Mouse (Mus musculus) heart, adult 11 months (tissue): ENCODE data around the gene Sec24c.
A peak's percentile ranks its signal among the peaks of the same experiment; 100 is the strongest.
"Not testable (repeated sequence)": the region's sequence is repeated elsewhere in the genome, so short reads cannot be mapped to it uniquely, and the experiment has no call there.

Experiments used
- DNase-seq: peaks from one replicate; pipeline ENCODE4 v3.0.0; 2022

Sec24c gene

GRCm38 (mm10) chr14:20700362-20700761 is 26.3 kb downstream of the Sec24c start:
- peak; percentile 86 for DNase-seq

GRCm38 (mm10) chr14:20701554-20701953 is 27.4 kb downstream of the Sec24c start:
- DNase-seq: no peak

DNA sequence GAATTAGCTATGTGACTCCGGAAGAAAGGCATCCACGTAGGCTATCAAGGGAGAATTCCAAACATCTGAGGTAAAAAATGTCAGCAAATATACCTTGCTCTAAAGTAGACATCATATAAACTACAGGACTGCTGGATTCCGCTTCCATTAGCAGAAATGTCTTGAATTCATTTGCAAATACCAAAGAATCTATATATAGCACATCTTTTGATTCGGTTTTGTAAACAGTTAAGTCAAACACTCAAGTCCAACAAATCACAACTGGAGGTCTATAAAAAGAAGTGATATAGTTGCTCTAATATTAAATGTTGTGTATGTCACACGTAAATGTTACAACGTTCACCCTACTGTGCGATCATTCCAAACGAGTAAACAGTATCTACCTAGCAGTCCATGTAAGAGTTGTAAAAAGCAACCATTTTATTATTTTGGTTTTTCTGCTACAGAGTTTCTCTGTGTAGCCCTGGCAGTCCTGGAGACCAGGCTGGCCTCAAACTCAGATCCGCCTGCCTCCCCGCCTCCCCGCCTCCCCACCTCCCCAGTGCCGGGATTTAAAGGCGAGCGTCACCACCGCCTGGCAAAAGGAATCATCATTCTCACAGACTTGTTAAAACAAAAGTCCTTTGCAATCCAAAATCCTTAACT is 28.1 kb downstream of the Sec24c start:
- DNase-seq: no peak

DNA sequence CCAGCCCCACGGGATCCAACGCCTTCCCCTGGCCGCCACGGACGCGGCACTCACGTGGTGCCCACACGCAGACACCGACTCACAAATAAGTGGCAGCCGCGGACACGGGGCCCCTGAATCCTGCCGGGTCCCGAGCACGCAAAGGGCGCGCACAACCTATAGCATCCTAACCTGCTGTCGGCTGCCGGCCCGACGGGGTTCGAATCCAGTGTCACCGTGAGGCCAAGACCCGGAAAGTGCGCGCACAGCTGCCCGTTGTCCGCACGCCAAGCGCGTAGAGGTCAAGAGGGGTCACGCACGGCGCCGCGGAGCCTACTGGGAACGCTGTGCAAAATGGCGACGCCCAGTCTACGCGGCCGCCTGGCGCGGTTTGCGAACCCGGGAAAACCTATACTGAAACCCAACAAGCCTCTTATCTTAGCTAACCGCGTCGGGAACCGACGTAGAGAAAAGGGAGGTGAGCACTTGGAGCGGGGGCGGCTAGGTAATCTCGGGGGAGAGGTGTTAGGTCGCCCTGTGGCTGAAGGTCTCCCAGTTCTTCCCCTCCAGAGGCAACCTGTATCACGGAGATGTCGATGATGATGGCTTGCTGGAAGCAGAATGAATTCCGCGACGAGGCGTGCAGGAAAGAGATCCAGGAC is 28.8 kb downstream of the Sec24c start, which contains the start of gene Chchd1:
Gene Chchd1, plus strand, starts transcription at position 266 of the 641 bp plus-strand sequence.
- DNase-seq: peak; percentile 99

DNA sequence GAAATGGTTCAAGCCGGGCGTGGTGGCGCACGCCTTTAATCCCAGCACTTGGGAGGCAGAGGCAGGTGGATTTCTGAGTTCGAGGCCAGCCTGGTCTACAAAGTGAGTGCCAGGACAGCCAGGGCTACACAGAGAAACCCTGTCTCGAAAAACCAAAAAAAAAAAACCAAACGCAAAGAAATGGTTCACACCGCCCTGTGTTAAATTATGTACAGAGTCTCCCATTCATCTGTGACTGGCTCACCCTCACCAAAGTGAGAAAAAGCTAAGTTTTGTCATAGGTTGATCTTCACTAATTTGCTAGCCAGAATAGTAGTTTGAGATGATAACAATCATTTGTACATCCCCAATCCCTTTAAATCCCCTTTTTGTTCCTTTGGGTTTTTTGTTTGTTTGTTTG is 29.4 kb downstream of the Sec24c start:
- DNase-seq: not testable (repeated sequence)

DNA sequence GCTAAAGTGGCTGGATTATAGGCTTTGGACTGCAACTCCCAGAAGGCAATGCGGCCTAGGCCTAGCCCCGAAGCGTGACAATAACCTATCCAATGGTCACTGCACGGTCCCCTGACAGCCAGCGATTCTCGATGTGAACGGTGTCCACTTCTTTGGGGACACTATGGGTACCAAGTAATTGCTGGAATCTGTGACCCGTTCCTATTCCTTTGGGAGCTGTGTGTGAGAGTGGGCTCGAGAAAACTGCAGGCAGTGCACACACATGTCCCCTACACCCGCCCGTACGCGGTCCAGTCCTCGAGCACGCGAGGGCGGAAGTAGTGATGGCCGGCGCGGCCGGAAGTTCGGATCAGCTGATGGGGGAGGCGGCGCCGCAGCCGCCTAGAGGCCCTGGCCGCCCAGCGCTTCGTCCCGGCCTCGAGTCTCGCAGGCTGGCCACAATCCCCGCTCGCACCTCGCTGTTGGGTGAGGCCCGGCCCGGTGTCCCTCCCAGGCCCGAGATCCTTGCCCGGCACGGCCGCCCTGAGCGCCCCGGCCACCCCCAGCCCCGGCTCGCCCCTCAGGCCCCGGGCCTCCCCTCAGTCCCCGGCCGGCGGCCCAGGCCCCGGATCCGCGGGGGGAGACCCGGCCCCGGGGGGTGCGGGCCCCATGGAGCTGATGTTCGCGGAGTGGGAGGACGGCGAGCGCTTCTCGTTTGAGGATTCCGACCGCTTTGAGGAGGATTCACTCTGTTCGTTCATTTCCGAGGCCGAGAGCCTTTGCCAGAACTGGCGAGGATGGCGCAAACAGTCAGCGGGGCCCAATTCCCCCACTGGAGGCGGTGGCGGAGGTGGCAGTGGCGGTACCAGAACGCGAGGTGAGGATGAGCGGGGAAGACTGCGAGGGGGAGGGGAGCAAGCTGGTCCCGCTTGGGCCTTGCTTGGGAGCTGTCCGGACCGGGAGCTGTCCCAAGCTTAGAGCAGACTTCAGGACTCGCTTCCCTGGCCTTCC is 33.4 kb downstream of the Sec24c start, which contains the start of gene Zswim8:
Gene Zswim8, plus strand, starts transcription at position 352 of the 990 bp plus-strand sequence.
- peak; percentile 99 for DNase-seq

GRCm38 (mm10) chr14:20708239-20708638 is 34.1 kb downstream of the Sec24c start:
- DNase-seq: no peak

- peak; percentile 90 for DNase-seq
Observed at GRCm38 (mm10) chr14:20713832-20714231, 39.7 kb downstream of the Sec24c start.

GRCm38 (mm10) chr14:20718443-20718842 is 44.3 kb downstream of the Sec24c start:
- DNase-seq: peak; percentile 91

DNA sequence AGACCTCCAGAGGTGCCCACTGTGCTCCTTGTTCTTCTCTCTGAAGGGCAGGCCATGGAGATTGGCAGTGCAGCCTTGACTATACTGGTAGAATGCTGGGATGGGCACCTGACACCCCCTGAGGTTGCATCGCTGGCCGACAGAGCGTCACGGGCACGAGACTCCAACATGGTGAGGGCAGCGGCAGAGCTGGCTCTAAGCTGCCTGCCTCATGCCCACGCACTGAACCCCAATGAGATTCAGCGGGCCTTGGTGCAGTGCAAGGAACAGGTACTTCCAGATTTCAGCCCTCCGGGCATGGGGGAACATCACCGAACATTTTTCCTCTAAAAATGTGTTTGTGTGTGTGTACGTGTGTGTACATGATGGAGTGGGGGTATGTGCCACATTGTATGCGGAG is 45.7 kb downstream of the Sec24c start:
- peak; percentile 90 for DNase-seq

- DNase-seq: peak; percentile 91
Observed at GRCm38 (mm10) chr14:20721371-20721770, 47.3 kb downstream of the Sec24c start.

DNA sequence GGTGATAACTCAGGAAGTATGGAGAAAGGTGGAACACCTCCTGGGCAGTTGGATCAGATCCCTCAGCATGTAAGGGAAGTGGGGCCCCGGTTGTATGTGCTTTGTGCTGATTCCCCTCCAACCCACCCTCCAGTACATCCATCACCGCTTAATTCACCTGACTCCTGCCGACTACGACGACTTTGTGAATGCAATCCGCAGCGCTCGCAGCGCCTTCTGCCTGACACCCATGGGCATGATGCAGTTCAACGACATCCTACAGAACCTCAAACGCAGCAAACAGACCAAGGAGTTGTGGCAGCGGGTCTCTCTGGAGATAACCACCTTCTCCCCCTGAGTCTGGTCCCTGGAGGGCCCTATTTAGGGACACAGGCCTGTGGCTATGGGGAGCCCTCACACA is 48.9 kb downstream of the Sec24c start:
- no peak for DNase-seq

DNA sequence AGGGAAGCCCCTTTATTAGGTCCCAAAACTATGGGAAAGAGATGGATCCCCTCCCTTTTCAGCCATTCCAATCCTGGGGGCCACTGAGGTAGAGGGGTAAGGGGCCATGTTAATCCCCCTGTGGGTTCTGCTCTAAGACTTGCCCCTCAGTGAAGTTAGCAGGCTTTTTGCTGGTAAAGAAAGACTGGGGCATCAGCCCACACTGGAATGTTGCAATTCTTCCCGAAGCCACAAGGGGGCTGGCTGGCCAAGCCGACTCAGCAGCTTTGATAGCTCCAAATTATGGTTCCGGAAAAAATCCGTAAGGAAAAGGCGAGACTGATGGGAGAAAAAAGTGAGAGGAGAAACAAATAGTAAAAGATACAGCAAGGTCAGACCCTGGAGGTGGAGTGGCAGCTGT is 49.9 kb downstream of the Sec24c start:
- DNase-seq: peak; percentile 95

GRCm38 (mm10) chr14:20725660-20726339 is 51.7 kb downstream of the Sec24c start:
- no peak for DNase-seq

DNA sequence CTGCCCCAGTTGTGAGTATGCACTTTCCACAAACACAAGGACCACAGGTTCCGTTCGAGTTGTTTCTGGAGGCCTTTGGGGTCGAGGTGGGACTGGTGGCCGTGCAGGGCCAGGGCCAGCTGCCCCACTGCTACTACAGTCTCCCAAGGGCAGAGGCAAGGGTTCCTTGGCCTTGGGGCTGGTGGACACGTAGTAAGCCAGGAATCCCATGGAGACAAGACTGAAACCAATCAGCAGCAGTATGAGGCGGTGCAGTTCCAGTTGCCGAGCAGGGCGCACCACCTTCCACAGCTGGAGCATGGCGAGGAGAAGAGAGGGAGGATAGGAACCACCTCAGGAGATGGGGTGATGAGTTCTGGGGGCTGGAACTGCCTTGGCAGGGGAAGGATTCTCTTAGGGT is 55.8 kb downstream of the Sec24c start:
- no peak for DNase-seq

DNA sequence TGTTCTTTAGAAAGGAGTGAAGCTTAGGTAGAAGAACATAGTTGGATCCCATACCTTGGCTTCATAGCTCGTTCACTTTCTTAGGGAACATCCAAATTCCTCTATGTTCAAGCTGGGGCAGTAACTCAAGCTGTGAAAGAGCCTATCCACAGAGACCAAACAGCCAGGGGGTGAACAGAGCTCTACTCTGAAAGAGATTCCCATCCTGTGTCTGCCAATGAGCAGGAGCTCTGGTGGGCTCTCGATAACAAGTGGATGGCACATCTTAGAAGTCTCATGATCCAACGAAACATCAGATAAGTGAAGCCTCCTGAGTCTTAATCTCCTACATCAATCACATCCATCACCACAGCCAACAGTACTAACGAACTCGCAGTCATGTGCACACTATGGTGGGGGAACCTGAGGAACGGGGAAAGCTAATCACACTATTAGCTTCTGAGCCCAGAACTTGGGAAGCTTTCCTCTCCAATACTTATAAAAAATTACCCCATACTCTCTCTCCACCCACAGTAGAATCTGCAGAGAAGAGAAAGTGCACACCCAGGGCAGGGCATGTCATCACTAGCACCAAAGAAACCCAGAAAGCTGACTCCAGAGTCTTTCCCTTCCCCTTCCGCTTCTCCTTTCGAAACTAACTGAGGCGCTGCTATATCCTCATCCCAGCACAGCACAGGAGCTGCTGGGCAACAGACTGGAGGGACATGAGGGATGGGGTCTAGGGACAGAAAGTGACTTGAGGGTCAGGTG is 56.9 kb downstream of the Sec24c start:
- peak; percentile 94 for DNase-seq

DNA sequence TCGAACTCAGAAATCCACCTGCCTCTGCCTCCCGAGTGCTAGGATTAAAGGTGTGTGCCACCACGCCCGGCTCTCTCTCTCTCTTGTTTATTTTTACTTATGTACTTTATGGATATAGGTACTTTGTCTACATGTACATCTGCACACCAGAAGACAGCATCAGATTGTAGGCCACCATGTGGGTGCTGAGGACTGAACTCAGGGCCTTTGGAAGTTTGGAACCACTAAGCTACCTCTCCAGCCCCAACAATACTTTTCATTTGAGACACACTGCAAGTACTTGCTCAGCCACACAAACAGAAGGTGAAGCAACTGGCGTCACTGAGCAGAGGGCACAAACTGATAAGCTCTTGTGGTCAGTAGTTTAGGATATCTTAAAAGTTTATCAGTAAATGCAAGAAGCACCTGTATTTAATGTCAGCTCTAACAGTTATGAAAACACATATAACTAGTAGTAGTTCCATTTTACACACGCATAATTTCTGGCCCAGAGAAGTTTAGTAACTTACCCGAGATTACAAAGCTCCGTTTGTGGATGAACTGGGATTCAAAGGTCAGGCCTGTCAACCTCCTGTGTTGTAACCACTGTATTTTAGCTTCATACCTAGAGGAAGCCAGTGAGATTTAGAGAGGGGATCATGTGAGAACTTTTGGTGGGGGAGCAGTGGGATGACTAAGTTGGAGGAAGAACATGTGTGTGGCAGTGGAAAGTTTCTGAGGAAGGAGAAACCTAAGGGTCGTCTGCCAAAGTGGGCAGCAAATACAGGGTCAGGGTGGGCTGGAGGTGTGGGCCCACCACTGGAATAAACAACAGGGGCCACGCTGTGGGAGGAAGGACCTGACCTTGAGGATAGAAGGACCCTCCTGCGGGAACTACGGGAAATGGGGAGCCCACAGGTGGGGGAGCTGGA is 59.2 kb downstream of the Sec24c start:
- DNase-seq: peak; percentile 92

DNA sequence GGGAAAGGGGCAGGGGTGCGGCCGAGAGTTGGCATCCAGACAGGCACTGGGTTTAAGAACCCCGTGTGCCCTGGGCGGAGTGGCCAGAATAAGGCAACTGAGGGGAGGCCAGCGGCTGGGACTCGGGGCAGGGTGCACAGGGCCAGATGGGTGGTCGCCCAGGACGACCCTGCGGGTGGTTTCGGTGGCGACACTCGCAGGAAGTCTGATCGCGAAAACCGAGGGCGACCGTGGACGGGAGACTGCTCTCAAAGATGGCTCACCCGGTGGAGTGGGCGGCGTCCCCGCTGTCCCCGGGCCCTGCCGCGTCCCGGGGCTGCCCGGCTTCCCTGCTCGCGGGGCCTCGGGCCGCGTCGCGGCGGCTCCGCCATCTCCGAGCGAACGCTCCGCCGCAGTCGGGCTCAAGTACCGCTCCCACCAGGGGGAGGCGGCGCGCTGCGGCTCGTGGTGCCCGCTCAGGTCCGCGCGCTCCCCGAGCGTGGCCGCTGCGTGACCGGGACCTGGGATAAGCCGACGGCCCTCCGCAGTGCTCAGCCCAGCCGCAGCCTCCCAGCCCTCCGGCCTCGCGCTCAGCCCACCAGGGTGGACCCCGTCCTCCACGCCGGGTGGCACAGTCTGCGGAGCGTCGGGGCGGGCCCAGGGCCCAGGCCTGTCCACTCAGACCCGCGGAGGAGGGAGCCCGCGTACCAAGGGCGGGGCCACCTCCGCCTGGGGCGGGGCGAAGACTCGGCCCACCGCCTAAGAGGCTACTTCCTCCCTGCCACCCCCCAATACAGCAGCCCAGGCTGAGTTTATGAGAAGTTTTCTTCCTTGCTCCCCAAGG is 60.1 kb downstream of the Sec24c start, which contains the start of gene Ndst2:
Gene Ndst2, minus strand, starts transcription at position 611 of the 823 bp plus-strand sequence.
- DNase-seq: peak; percentile 99

DNA sequence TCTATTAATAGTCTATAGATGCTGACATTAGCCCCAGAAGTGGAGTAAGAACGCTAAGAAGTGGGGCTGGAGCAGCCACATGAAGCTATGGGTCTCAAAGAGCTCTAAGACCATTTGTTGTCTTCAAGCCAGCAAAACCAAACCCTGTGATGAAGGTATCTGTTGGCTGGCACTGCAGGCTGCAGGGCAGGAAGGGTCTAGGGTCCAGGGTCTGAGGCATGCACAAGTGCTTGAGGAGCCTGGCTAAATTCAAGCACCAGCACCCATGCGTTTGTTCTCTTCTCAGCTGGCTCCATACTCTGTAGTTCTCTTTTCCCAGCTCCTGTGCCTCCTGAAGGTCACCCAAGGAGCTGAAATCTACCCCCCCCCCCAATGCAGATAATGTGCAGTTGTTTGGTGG is 60.9 kb downstream of the Sec24c start:
- DNase-seq: peak; percentile 92

DNA sequence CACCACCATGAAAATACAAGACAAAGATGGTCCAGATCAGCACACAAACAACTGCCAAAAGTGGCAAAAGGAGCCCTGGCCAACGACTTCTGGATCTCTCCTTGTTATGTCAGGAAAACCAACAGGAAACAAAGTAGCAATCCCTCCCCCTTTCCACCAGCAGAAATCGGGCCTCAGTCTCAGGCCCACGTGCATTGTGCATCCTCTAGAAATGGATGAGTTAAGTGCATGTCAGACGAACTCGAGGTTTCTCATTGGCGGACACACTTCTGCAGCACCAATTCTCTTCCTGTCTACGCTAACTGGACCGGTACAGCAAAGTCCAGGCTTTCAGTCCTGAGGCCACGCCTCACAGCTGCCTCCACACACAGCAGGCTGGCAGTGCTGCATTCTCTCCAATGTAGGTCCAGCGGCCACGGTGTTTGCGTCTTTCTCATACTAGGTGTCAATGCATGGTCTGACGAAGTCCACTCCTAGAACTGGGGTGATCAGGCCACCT is 61.8 kb downstream of the Sec24c start:
- DNase-seq: peak; percentile 94
